Mouse (Mus musculus): Measurements from ENCODE around the gene Slc30a2.

DNA sequence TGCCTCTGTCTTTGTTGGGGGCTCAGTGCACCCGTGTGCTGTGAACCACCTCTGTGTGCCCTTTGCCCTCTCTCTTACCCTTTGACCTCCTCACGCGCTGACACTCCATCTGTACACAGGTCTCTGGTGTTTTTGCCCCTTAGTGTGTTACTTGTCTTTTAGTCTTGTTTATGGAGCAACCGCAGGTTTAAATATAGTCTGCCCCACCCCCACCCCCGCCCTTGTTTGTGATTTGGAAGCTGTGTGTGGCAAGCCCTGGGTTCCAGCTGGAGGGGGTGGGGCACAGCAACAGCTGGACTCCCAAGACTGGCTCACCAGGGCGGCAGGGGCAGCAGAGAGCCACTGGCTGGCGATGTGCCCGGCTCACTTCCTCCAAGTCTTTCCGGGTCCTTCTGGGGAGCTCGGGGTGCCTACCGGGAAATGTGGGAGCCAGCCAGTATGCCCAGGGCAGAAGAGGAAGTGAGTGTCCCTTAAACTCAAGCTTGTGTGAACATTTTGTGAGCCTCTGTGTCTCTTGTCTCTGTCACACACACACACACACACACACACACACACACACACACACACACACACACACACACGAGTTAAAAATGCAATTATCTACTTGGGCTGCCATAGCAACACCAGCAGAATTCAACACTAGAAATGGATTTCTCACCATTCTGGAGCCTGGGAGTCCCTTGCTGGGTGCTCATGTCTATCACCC lies 35.5 kb upstream of the Slc30a2 start:
- no peak for TF ChIP-seq GATA1 (IDR thresholded peaks at IDR 0.05; ENCODE audit: borderline replicate concordance, low read length)
- no peak for TF ChIP-seq FLI1 (IDR thresholded peaks at IDR 0.05; ENCODE audit: low read length)
